In genomic region chr7:107414928-107415327, GRCm38 (mm10) we compare ENCODE assay signal across 29 mouse cellular contexts. TPM values are rescaled to one million over a fixed set of nuclear protein-coding genes. Genes with fewer than 3 reads are reported as not detected.
DNase-seq lines count a peak whose midpoint lies in the region; ATAC-seq and TF ChIP-seq lines count a peak whose summit lies in the region.
"Had no signal": no experiment of that assay in that cellular context is flagged by ENCODE, and none has a peak within 500 bp of the region (broad histone marks: within the 10 kb centered on the region; RNA-seq: fewer than 3 reads in every experiment).

No protein-coding gene starts in this region.

- H3K4me3 ChIP-seq in cerebellum, adult 2 months (replicated peaks; ENCODE audit: insufficient read depth, low read depth, low read length): no peak overlapping the region
- H3K4me3 ChIP-seq in midbrain, embryonic 10.5 days: no peak overlapping the region
- H3K4me3 ChIP-seq: embryonic facial prominence, embryonic 12.5 days; embryonic facial prominence, embryonic 15.5 days; forebrain, embryonic 12.5 days; forebrain, embryonic 15.5 days; heart, embryonic 12.5 days; heart, embryonic 15.5 days had no signal

- no peak for TF ChIP-seq POLR2A in cerebellum, adult 2 months (IDR thresholded peaks at IDR 0.05; ENCODE audit: borderline replicate concordance, insufficient read depth, low read length)

- peak; percentile 40 for DNase-seq in cerebellum, adult 11 months
- DNase-seq in cerebellum, postnatal 4 days (ENCODE audit: low spot score in 2 of 2): no peak
- DNase-seq in cerebellum, adult 2 months: peak; percentile 49 to 76
- peak; percentile 68 for DNase-seq in cerebellum, adult 9-11 months
- DNase-seq in midbrain, embryonic 10.5 days (ENCODE audit: low spot score): no peak
- no peak for DNase-seq in thymus, postnatal 10 days (ENCODE audit: low spot score in 2 of 2)
- DNase-seq: adrenal gland, adult 8-10 months; adrenal gland, postnatal 25 days; B cell, adult 2 months; gastrocnemius, postnatal 25 days; heart, adult 18-20 months; heart, postnatal 14 days; heart, postnatal 4 days; kidney, adult 18-20 months; kidney, adult 9 months had no signal

- no peak for TF ChIP-seq CTCF in cerebellum, adult 2 months (IDR thresholded peaks at IDR 0.05; ENCODE audit: borderline replicate concordance, insufficient read depth, low read depth, low read length)

- H3K36me3 ChIP-seq in midbrain, embryonic 10.5 days: no peaks in the 10 kb centered on the region
- H3K36me3 ChIP-seq: embryonic facial prominence, embryonic 12.5 days; embryonic facial prominence, embryonic 15.5 days; forebrain, embryonic 12.5 days; forebrain, embryonic 15.5 days; G1E; heart, embryonic 12.5 days; heart, embryonic 15.5 days had no signal

- ATAC-seq in erythroid progenitor cell, adult 5-6 weeks (replicated peaks; ENCODE audit: low FRiP score, poor library complexity, severe bottlenecking): no peak
- ATAC-seq: activated CD4-positive, CD25-positive, alpha-beta regulatory T cell, adult 4 months; forebrain, embryonic 15.5 days; hindbrain, postnatal 0 days; inflammation-experienced regulatory T-cells, adult 6 months; intestine, embryonic 16.5 days had no signal

- H3K27ac ChIP-seq in cerebellum, adult 2 months (ENCODE audit: insufficient read depth, low read length): peak overlapping the region; percentile 9; the same call in 1 of the 2 replicates
- no peak overlapping the region for H3K27ac ChIP-seq in midbrain, embryonic 10.5 days (replicated peaks)
- H3K27ac ChIP-seq: embryonic facial prominence, embryonic 12.5 days; embryonic facial prominence, embryonic 15.5 days; forebrain, embryonic 12.5 days; forebrain, embryonic 15.5 days; heart, embryonic 15.5 days; hindbrain, embryonic 14.5 days; hindbrain, postnatal 0 days had no signal

- H3K4me1 ChIP-seq in cerebellum, adult 2 months (ENCODE audit: control insufficient read depth, insufficient read depth, low read length): peaks cover 31% of the 10 kb centered on the region
- H3K4me1 ChIP-seq in midbrain, embryonic 10.5 days: no peaks in the 10 kb centered on the region
- H3K4me1 ChIP-seq: embryonic facial prominence, embryonic 12.5 days; forebrain, embryonic 12.5 days; forebrain, embryonic 15.5 days; heart, embryonic 12.5 days; heart, embryonic 15.5 days had no signal

- no peaks in the 10 kb centered on the region; the same call in 1 of the 2 replicates for H3K9me3 ChIP-seq in midbrain, embryonic 10.5 days (replicated peaks)
- H3K9me3 ChIP-seq: embryonic facial prominence, embryonic 12.5 days; embryonic facial prominence, embryonic 15.5 days; forebrain, embryonic 12.5 days; forebrain, embryonic 15.5 days; heart, embryonic 15.5 days had no signal

- H3K27me3 ChIP-seq in cerebellum, adult 2 months (ENCODE audit: control insufficient read depth, insufficient read depth, low read length): no peaks in the 10 kb centered on the region
- H3K27me3 ChIP-seq in midbrain, embryonic 10.5 days (ENCODE audit: low read depth, poor library complexity, severe bottlenecking): no peaks in the 10 kb centered on the region
- H3K27me3 ChIP-seq: CH12.LX; embryonic facial prominence, embryonic 12.5 days; embryonic facial prominence, embryonic 15.5 days; forebrain, embryonic 12.5 days; forebrain, embryonic 15.5 days; heart, embryonic 12.5 days; heart, embryonic 15.5 days had no signal

- WGBS in cerebellum, adult 2 months: 12% methylated on average over 6 of the region's 6 CpGs
- 88% methylated on average over 6 of the region's 6 CpGs for WGBS in midbrain, embryonic 10.5 days

RNA-seq across cellular contexts. Expression of gene Syt9, which starts 44.4 kb away (rescaled TPM):
- 39.6 and 43.1 TPM in 2 replicates for polyA plus RNA-seq in cerebellum, adult 2 months (2012; rRNA removed)
- 2.8 and 3.0 TPM in 2 replicates for polyA plus RNA-seq in midbrain, embryonic 10.5 days (2016; fragmentation: Nextera tagmentation; extraction: Ambion mirVana)
- total RNA-seq in erythroid progenitor cell, adult 5-6 weeks (2015; ENCODE audit: low replicate concordance): not detected in 2 replicates
- not detected in 2 replicates for total RNA-seq in erythroid progenitor cell, adult 5-6 weeks (2017; ENCODE audit: low replicate concordance)
- total RNA-seq: CH12.LX had no signal
- polyA plus RNA-seq: activated CD4-positive, CD25-positive, alpha-beta regulatory T cell, adult 4 months; G1E; inflammation-experienced regulatory T-cells, adult 6 months had no signal

Comparison
In these comparisons a context has a peak if more than half of its experiments do, and no peak if none do; other contexts are left out.
1. DNase-seq: peak in cerebellum, adult 11 months (single experiment), cerebellum, adult 2 months (2 of 2) and cerebellum, adult 9-11 months (single experiment); none in cerebellum, postnatal 4 days (0 of 2), midbrain, embryonic 10.5 days (single experiment) and thymus, postnatal 10 days (0 of 2).
2. RNA of gene Syt9, which starts 44.4 kb away (polyA plus RNA-seq): 39.6 to 43.1 TPM in cerebellum, adult 2 months; 2.8 to 3.0 TPM in midbrain, embryonic 10.5 days; every median in the first group is over 10 times any median in the second.